Mouse (Mus musculus) limb, embryonic 14.5 days (tissue): ENCODE data around the gene Dusp10. TPM values are rescaled to one million over a fixed set of nuclear protein-coding genes. Genes with fewer than 3 reads are reported as not detected.

Experiments used
- ATAC-seq: fragments of 200-750 bp; cut with Nextera tagmentation; 2 replicates; pipeline ENCODE4 v1.8.0; 2017; ENCODE audit warnings: low read depth, moderate number of reproducible peaks, moderate TSS enrichment; ENCODE audit not compliant: low FRiP score
- DNase-seq: peaks from one replicate; pipeline ENCODE4 v3.0.0-alpha.2; 2015; ENCODE audit warnings: low spot score
- H3K27ac ChIP-seq: fragments of 300-500 bp; sonication (generic); replicated peaks from 2 replicates; pipeline ENCODE4 v1.5.1; 2014; ENCODE audit warnings: low read depth, mild to moderate bottlenecking, low read length, moderate library complexity, mixed read lengths
- H3K27me3 ChIP-seq: fragments of 300-500 bp; sonication (generic); 2 replicates; pipeline ENCODE4 v1.6.1; 2014; ENCODE audit warnings: low read length, mixed read lengths; ENCODE audit not compliant: control insufficient read depth, insufficient read depth
- H3K36me3 ChIP-seq: fragments of 300-500 bp; sonication (generic); 2 replicates; pipeline ENCODE4 v1.6.1; 2014; ENCODE audit warnings: mild to moderate bottlenecking, low read length, moderate library complexity, mixed read lengths; ENCODE audit not compliant: control insufficient read depth, insufficient read depth
- H3K4me1 ChIP-seq: fragments of 300-500 bp; sonication (generic); 2 replicates; pipeline ENCODE4 v1.6.1; 2014; ENCODE audit warnings: antibody characterized with exemption, low read length, mixed read lengths; ENCODE audit not compliant: control insufficient read depth, insufficient read depth
- H3K4me2 ChIP-seq: fragments of 300-500 bp; sonication (generic); replicated peaks from 2 replicates; pipeline ENCODE4 v1.6.1; 2014; ENCODE audit warnings: low read depth, mild to moderate bottlenecking, low read length, moderate library complexity; ENCODE audit not compliant: severe bottlenecking
- H3K4me3 ChIP-seq: fragments of 300-500 bp; sonication (generic); replicated peaks from 2 replicates; pipeline ENCODE4 v1.5.1; 2014; ENCODE audit warnings: low read length
- H3K9ac ChIP-seq: fragments of 300-500 bp; sonication (generic); 2 replicates; pipeline ENCODE4 v1.6.1; 2014; ENCODE audit warnings: mild to moderate bottlenecking, low read depth, low read length, moderate library complexity; ENCODE audit not compliant: severe bottlenecking
- H3K9me3 ChIP-seq: fragments of 300-500 bp; sonication (generic); 2 replicates; pipeline ENCODE4 v1.6.1; 2016; ENCODE audit warnings: low read length; ENCODE audit not compliant: control insufficient read depth
- POLR2A ChIP-seq: fragments of 200-500 bp; IDR thresholded peaks from 2 replicates; pipeline ENCODE4 v1.8.0; 2012; ENCODE audit warnings: inconsistent platforms, mild to moderate bottlenecking, moderate library complexity, borderline replicate concordance; ENCODE audit not compliant: insufficient read depth, insufficient read length; ENCODE audit errors: extremely low read depth
- WGBS: fragments of 180-500 bp; shearing (Covaris S2); extraction: QIAGEN DNeasy Blood & Tissue Kit; methylation state at CpG from one replicate; pipeline ENCODE4 v1.1.7; 2014; 5-methylcytosine and 5-hydroxymethylcytosine counted together
- polyA plus RNA-seq, 2 experiments: library from polyadenylated mRNA; depleted of rRNA in 1 of 2; stranded (reverse) in 1 of 2; unstranded in 1 of 2; fragments of >200 nt; fragmentation: Nextera tagmentation in 1 of 2; extraction: Ambion mirVana in 1 of 2; gene quantifications; 2 replicates each; pipeline versions ENCODE4 v1.2.1 to v1.2.3; 2012 to 2014

The Dusp10 gene
- polyA plus RNA-seq, 2 experiments = 16.7 to 22.1 TPM

GRCm38 (mm10) chr1:184066460-184067287 is 53.6 kb downstream of the Dusp10 start:
- WGBS = 71% methylated on average over 11 of the region's 11 CpGs
- no peak for DNase-seq
- no peak overlapping the region for H3K9ac ChIP-seq
- H3K4me2 ChIP-seq = no peak overlapping the region
- TF ChIP-seq POLR2A = no peak
- H3K4me3 ChIP-seq = no peak overlapping the region
- no peak overlapping the region for H3K27ac ChIP-seq
- H3K27me3 ChIP-seq = no peaks in the 10 kb centered on the region
- H3K36me3 ChIP-seq = peaks cover 13% of the 10 kb centered on the region
- no peaks in the 10 kb centered on the region for H3K9me3 ChIP-seq
- H3K4me1 ChIP-seq = no peaks in the 10 kb centered on the region
- no peak for ATAC-seq

- Histone ChIP-seq H3K4me2 (no peak overlapping the region), H3K9me3 (no peaks in the 10 kb centered on the region), H3K4me3 (no peak overlapping the region), H3K36me3 (peaks cover 13% of the 10 kb centered on the region), H3K27me3 (no peaks in the 10 kb centered on the region), H3K27ac (no peak overlapping the region), H3K9ac (no peak overlapping the region), H3K4me1 (no peaks in the 10 kb centered on the region)
- WGBS = 93% methylated on average over 18 of the region's 18 CpGs
- DNase-seq = no peak
- TF ChIP-seq POLR2A = no peak
- no peak for ATAC-seq
Observed at GRCm38 (mm10) chr1:184067704-184068558, 54.8 kb downstream of the Dusp10 start.

GRCm38 (mm10) chr1:184068971-184069370 is 55.9 kb downstream of the Dusp10 start:
- Histone ChIP-seq H3K27me3 (no peaks in the 10 kb centered on the region), H3K4me3 (no peak overlapping the region), H3K4me1 (no peaks in the 10 kb centered on the region), H3K4me2 (no peak overlapping the region), H3K27ac (no peak overlapping the region), H3K9me3 (no peaks in the 10 kb centered on the region), H3K36me3 (peaks cover 20% of the 10 kb centered on the region), H3K9ac (no peak overlapping the region)
- 93% methylated on average over 12 of the region's 12 CpGs for WGBS
- DNase-seq (no peak), ATAC-seq (no peak)
- no peak for TF ChIP-seq POLR2A

- DNase-seq (no peak), ATAC-seq (no peak)
- TF ChIP-seq POLR2A = no peak
- no peak overlapping the region for H3K4me3 ChIP-seq
- H3K4me2 ChIP-seq = no peak overlapping the region
- H3K27me3 ChIP-seq = no peaks in the 10 kb centered on the region
- WGBS = 65% methylated on average over 6 of the region's 6 CpGs
- H3K4me1 ChIP-seq = 0 out of 2 replicates have a peak, but pooled peaks cover 4% of the 10 kb centered on the region
- H3K36me3 ChIP-seq = peaks cover 12% of the 10 kb centered on the region
- H3K9ac ChIP-seq = no peak overlapping the region
- no peaks in the 10 kb centered on the region for H3K9me3 ChIP-seq
- no peak overlapping the region for H3K27ac ChIP-seq
Observed at GRCm38 (mm10) chr1:184076065-184076464, 63.0 kb downstream of the Dusp10 start.

GRCm38 (mm10) chr1:184076756-184077155 is 63.7 kb downstream of the Dusp10 start:
- Histone ChIP-seq H3K9me3 (no peaks in the 10 kb centered on the region), H3K36me3 (peaks cover 12% of the 10 kb centered on the region), H3K27ac (no peak overlapping the region; the same call in 1 of the 2 replicates), H3K4me1 (0 out of 2 replicates have a peak, but pooled peaks cover 4% of the 10 kb centered on the region), H3K4me3 (no peak overlapping the region), H3K27me3 (no peaks in the 10 kb centered on the region), H3K9ac (no peak overlapping the region), H3K4me2 (no peak overlapping the region)
- peak; percentile 74 for DNase-seq
- WGBS = 41% methylated on average over 2 of the region's 2 CpGs
- no peak for ATAC-seq
- no peak for TF ChIP-seq POLR2A
